ENCODE assay signal across 7 mouse cellular contexts in genomic region chr16:4789810-4790559, GRCm38 (mm10). TPM values are rescaled to one million over a fixed set of nuclear protein-coding genes. Genes with fewer than 3 reads are reported as not detected.
DNase-seq lines count a peak whose midpoint lies in the region; ATAC-seq lines count a peak whose summit lies in the region.

TSS of gene Cdip1 (minus strand) at chr16:4790292.

- H3K9me3 ChIP-seq in embryonic facial prominence, embryonic 11.5 days (replicated peaks; ENCODE audit: control insufficient read depth, low read length): no peaks in the 10 kb centered on the region
- H3K9me3 ChIP-seq in limb, embryonic 11.5 days (ENCODE audit: control insufficient read depth, low read length): no peaks in the 10 kb centered on the region
- no peaks in the 10 kb centered on the region for H3K9me3 ChIP-seq in midbrain, embryonic 14.5 days (ENCODE audit: control insufficient read depth, low read length)

- H3K27me3 ChIP-seq in embryonic facial prominence, embryonic 11.5 days (ENCODE audit: control insufficient read depth, insufficient read depth, low read length): no peaks in the 10 kb centered on the region
- no peaks in the 10 kb centered on the region for H3K27me3 ChIP-seq in limb, embryonic 11.5 days (ENCODE audit: control insufficient read depth, insufficient read depth, low read length)
- no peaks in the 10 kb centered on the region for H3K27me3 ChIP-seq in midbrain, embryonic 14.5 days (ENCODE audit: control insufficient read depth, insufficient read depth, low read length)

- H3K4me2 ChIP-seq in embryonic facial prominence, embryonic 11.5 days (ENCODE audit: low read depth, low read length): peak within 1 kb of the TSS; percentile 74
- H3K4me2 ChIP-seq in limb, embryonic 11.5 days (ENCODE audit: low read depth, severe bottlenecking): peak within 1 kb of the TSS; percentile 81
- peak within 1 kb of the TSS; percentile 74 for H3K4me2 ChIP-seq in midbrain, embryonic 14.5 days (ENCODE audit: low read length)

- H3K27ac ChIP-seq in embryonic facial prominence, embryonic 11.5 days (replicated peaks; ENCODE audit: low read depth, low read length): peak within 1 kb of the TSS; percentile 87
- H3K27ac ChIP-seq in limb, embryonic 11.5 days (replicated peaks; ENCODE audit: low read depth, low read length): peak within 1 kb of the TSS; percentile 97
- H3K27ac ChIP-seq in midbrain, embryonic 14.5 days (replicated peaks; ENCODE audit: low read depth, low read length): peak within 1 kb of the TSS; percentile 97

- H3K36me3 ChIP-seq in embryonic facial prominence, embryonic 11.5 days (replicated peaks; ENCODE audit: control insufficient read depth, insufficient read depth, low read depth, low read length): no peaks in the 10 kb centered on the region
- no peaks in the 10 kb centered on the region for H3K36me3 ChIP-seq in limb, embryonic 11.5 days (ENCODE audit: control insufficient read depth, insufficient read depth, low read length)
- no peaks in the 10 kb centered on the region for H3K36me3 ChIP-seq in midbrain, embryonic 14.5 days (ENCODE audit: control insufficient read depth, insufficient read depth, low read length)

- peak within 1 kb of the TSS; percentile 50 for H3K4me3 ChIP-seq in embryonic facial prominence, embryonic 11.5 days (ENCODE audit: low read depth, low read length)
- peak within 1 kb of the TSS; percentile 84 for H3K4me3 ChIP-seq in limb, embryonic 11.5 days (ENCODE audit: low read depth, low read length)
- peak within 1 kb of the TSS; percentile 65 for H3K4me3 ChIP-seq in midbrain, embryonic 14.5 days (replicated peaks; ENCODE audit: low read depth, low read length)

- under 1% methylated on average over 51 of the region's 51 CpGs for WGBS in embryonic facial prominence, embryonic 11.5 days
- under 1% methylated on average over 51 of the region's 51 CpGs for WGBS in limb, embryonic 11.5 days
- under 1% methylated on average over 51 of the region's 51 CpGs for WGBS in midbrain, embryonic 14.5 days

- ATAC-seq in embryonic facial prominence, embryonic 11.5 days (replicated peaks; ENCODE audit: insufficient number of reproducible peaks, low FRiP score, low TSS enrichment, low read depth): peak; percentile 96
- ATAC-seq in limb, embryonic 11.5 days (ENCODE audit: insufficient number of reproducible peaks, low FRiP score, low TSS enrichment, low read depth): peak; percentile 97
- peak; percentile 97 for ATAC-seq in midbrain, embryonic 14.5 days (ENCODE audit: low FRiP score, low TSS enrichment)

- H3K9ac ChIP-seq in embryonic facial prominence, embryonic 11.5 days (replicated peaks; ENCODE audit: low read length): peak within 1 kb of the TSS; percentile 81
- peak within 1 kb of the TSS; percentile 90 for H3K9ac ChIP-seq in limb, embryonic 11.5 days (ENCODE audit: low read length)
- peak within 1 kb of the TSS; percentile 66 for H3K9ac ChIP-seq in midbrain, embryonic 14.5 days (replicated peaks; ENCODE audit: low read length)

- peak; percentile 96 for DNase-seq in adrenal gland, postnatal 14 days
- peak; percentile 98 for DNase-seq in embryonic facial prominence, embryonic 11.5 days (ENCODE audit: low spot score)
- peak; percentile 99 for DNase-seq in heart, adult 11 months
- DNase-seq in kidney, adult 18-20 months: peak; percentile 98
- peak; percentile 95 for DNase-seq in limb, embryonic 11.5 days (ENCODE audit: low spot score)
- DNase-seq in midbrain, embryonic 14.5 days: peak; percentile 98
- peak; percentile 87 to 92 for DNase-seq in spleen, adult 18-20 months

- peaks cover 3% of the 10 kb centered on the region; the same call in 1 of the 2 replicates for H3K4me1 ChIP-seq in embryonic facial prominence, embryonic 11.5 days (ENCODE audit: control insufficient read depth, insufficient read depth, low read length)
- peaks cover 12% of the 10 kb centered on the region for H3K4me1 ChIP-seq in limb, embryonic 11.5 days (ENCODE audit: control insufficient read depth, insufficient read depth, low read length)
- peaks cover 25% of the 10 kb centered on the region for H3K4me1 ChIP-seq in midbrain, embryonic 14.5 days (ENCODE audit: control insufficient read depth, insufficient read depth, low read length)

RNA-seq across cellular contexts. Expression of gene Cdip1, which starts in this region (rescaled TPM):
- 129 and 135 TPM in 2 replicates for total RNA-seq in adrenal gland, postnatal 14 days (2021)
- polyA plus RNA-seq in embryonic facial prominence, embryonic 11.5 days (2014; fragmentation: Nextera tagmentation; extraction: Ambion mirVana): 76.1 and 80.8 TPM in 2 replicates
- 82.2 and 89.5 TPM in 2 replicates for polyA plus RNA-seq in limb, embryonic 11.5 days (2014; fragmentation: Nextera tagmentation; extraction: Ambion mirVana)
- 98.1 and 103 TPM in 2 replicates for polyA plus RNA-seq in midbrain, embryonic 14.5 days (2014; fragmentation: Nextera tagmentation; extraction: Ambion mirVana)

Comparison
In these comparisons a context has a peak if more than half of its experiments do, and no peak if none do; other contexts are left out.
1. Peak in every context shown above with its lines: DNase-seq, ATAC-seq, H3K4me3 ChIP-seq and H3K27ac ChIP-seq.